Comparison of ENCODE assay signal across 8 mouse cellular contexts in the genomic region with DNA sequence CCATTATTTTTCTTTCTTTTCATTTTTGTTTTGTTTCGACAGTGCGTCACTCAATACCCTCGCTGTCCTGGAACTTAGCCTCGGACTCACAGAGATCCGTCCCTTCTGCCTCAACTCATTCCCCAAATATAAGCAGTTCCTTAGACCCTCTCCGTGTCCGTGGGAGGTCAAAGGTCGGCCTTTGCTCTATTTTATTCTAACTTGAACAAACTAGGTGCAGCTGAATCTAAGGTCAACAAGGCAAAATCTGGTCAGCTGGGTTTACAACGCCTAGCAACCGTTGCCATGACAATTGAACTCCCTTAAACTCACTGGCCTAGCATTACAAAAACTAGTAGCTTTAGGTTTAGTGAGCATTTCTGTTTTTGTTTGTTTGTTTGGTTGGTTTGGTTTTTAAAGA. TPM values are rescaled to one million over a fixed set of nuclear protein-coding genes. Genes with fewer than 3 reads are reported as not detected.
DNase-seq lines count a peak whose midpoint lies in the region; ATAC-seq lines count a peak whose summit lies in the region.

No protein-coding gene starts in this region.

- peaks cover 16% of the 10 kb centered on the region for H3K4me1 ChIP-seq in lung, embryonic 15.5 days
- peaks cover 19% of the 10 kb centered on the region for H3K4me1 ChIP-seq in embryonic facial prominence, embryonic 13.5 days
- peaks cover 10% of the 10 kb centered on the region; the same call in 1 of the 2 replicates for H3K4me1 ChIP-seq in intestine, embryonic 14.5 days (replicated peaks; ENCODE audit: control insufficient read depth, insufficient read depth, low read length)
- peaks cover 7% of the 10 kb centered on the region for H3K4me1 ChIP-seq in midbrain, embryonic 11.5 days (ENCODE audit: control insufficient read depth, insufficient read depth, low read length)

- no peak for DNase-seq in lung, postnatal 14 days
- no peak for DNase-seq in intestine, embryonic 14.5 days (ENCODE audit: low spot score)
- no peak for DNase-seq in midbrain, embryonic 11.5 days (ENCODE audit: low spot score, missing footprints)
- DNase-seq in spleen, adult 18-20 months: no peak
- DNase-seq in cerebellum, adult 11-12 months: no peak
- DNase-seq in cerebellum, adult 8-10 months: no peak

- peak overlapping the region; percentile 81 for H3K4me3 ChIP-seq in lung, embryonic 15.5 days
- H3K4me3 ChIP-seq in embryonic facial prominence, embryonic 13.5 days: peak overlapping the region; percentile 70
- peak overlapping the region; percentile 87 for H3K4me3 ChIP-seq in intestine, embryonic 14.5 days (ENCODE audit: low read depth, low read length)
- peak overlapping the region; percentile 78; the same call in 1 of the 2 replicates for H3K4me3 ChIP-seq in midbrain, embryonic 11.5 days (ENCODE audit: low read depth, low read length)

- 0 out of 2 replicates have a peak overlapping the region, but pooled peaks have one; percentile 76 for H3K9ac ChIP-seq in lung, embryonic 15.5 days
- peak overlapping the region; percentile 41 for H3K9ac ChIP-seq in embryonic facial prominence, embryonic 13.5 days
- peak overlapping the region; percentile 93 for H3K9ac ChIP-seq in intestine, embryonic 14.5 days (ENCODE audit: low read length)
- peak overlapping the region; percentile 85; the same call in 1 of the 2 replicates for H3K9ac ChIP-seq in midbrain, embryonic 11.5 days (ENCODE audit: low read length)

- H3K9me3 ChIP-seq in lung, embryonic 15.5 days: no peaks in the 10 kb centered on the region
- H3K9me3 ChIP-seq in embryonic facial prominence, embryonic 13.5 days: no peaks in the 10 kb centered on the region
- no peaks in the 10 kb centered on the region for H3K9me3 ChIP-seq in intestine, embryonic 14.5 days (ENCODE audit: control insufficient read depth, low read length)
- no peaks in the 10 kb centered on the region for H3K9me3 ChIP-seq in midbrain, embryonic 11.5 days (ENCODE audit: control insufficient read depth, low read length)

- H3K36me3 ChIP-seq in lung, embryonic 15.5 days: no peaks in the 10 kb centered on the region; the same call in 1 of the 2 replicates
- peaks cover 8% of the 10 kb centered on the region for H3K36me3 ChIP-seq in embryonic facial prominence, embryonic 13.5 days
- peaks cover 8% of the 10 kb centered on the region for H3K36me3 ChIP-seq in intestine, embryonic 14.5 days (ENCODE audit: control insufficient read depth, insufficient read depth, low read length)
- H3K36me3 ChIP-seq in midbrain, embryonic 11.5 days (ENCODE audit: control insufficient read depth, insufficient read depth, low read length): no peaks in the 10 kb centered on the region

- H3K4me2 ChIP-seq in lung, embryonic 15.5 days: peak overlapping the region; percentile 68
- peak overlapping the region; percentile 78 for H3K4me2 ChIP-seq in embryonic facial prominence, embryonic 13.5 days
- peak overlapping the region; percentile 79 for H3K4me2 ChIP-seq in intestine, embryonic 14.5 days (ENCODE audit: low read length)
- peak overlapping the region; percentile 88; the same call in 1 of the 2 replicates for H3K4me2 ChIP-seq in midbrain, embryonic 11.5 days

- no peaks in the 10 kb centered on the region for H3K27me3 ChIP-seq in lung, embryonic 15.5 days
- no peaks in the 10 kb centered on the region for H3K27me3 ChIP-seq in embryonic facial prominence, embryonic 13.5 days
- H3K27me3 ChIP-seq in intestine, embryonic 14.5 days (replicated peaks; ENCODE audit: control insufficient read depth, insufficient read depth, low read length): no peaks in the 10 kb centered on the region
- no peaks in the 10 kb centered on the region; the same call in 1 of the 2 replicates for H3K27me3 ChIP-seq in midbrain, embryonic 11.5 days (ENCODE audit: control insufficient read depth, insufficient read depth, low read length)

- peak overlapping the region; percentile 66; the same call in 1 of the 2 replicates for H3K27ac ChIP-seq in lung, embryonic 15.5 days
- peak overlapping the region; percentile 64; the same call in 1 of the 2 replicates for H3K27ac ChIP-seq in embryonic facial prominence, embryonic 13.5 days
- peak overlapping the region; percentile 70; the same call in 1 of the 2 replicates for H3K27ac ChIP-seq in intestine, embryonic 14.5 days (ENCODE audit: low read depth)
- no peak overlapping the region; the same call in 1 of the 2 replicates for H3K27ac ChIP-seq in midbrain, embryonic 11.5 days (ENCODE audit: low read depth, low read length)

- no peak for ATAC-seq in lung, embryonic 15.5 days (ENCODE audit: borderline replicate concordance, extremely low read depth, low FRiP score, low TSS enrichment)
- no peak for ATAC-seq in embryonic facial prominence, embryonic 13.5 days (ENCODE audit: insufficient number of reproducible peaks, insufficient read depth, low FRiP score, low TSS enrichment, low read depth)
- peak; percentile 36; the same call in 1 of the 2 replicates for ATAC-seq in intestine, embryonic 14.5 days (replicated peaks; ENCODE audit: low FRiP score, low TSS enrichment, low read depth)
- ATAC-seq in midbrain, embryonic 11.5 days (ENCODE audit: low FRiP score): peak; percentile 25; the same call in 1 of the 2 replicates

- WGBS in lung, embryonic 15.5 days: 74% methylated on average over 10 of the region's 10 CpGs
- WGBS in embryonic facial prominence, embryonic 13.5 days: 81% methylated on average over 10 of the region's 10 CpGs
- 78% methylated on average over 10 of the region's 10 CpGs for WGBS in intestine, embryonic 14.5 days
- WGBS in midbrain, embryonic 11.5 days: 74% methylated on average over 10 of the region's 10 CpGs

RNA-seq across cellular contexts. Expression of gene Pes1, which starts 0.6 kb away (rescaled TPM):
- polyA plus RNA-seq in lung, embryonic 15.5 days (2015; fragmentation: Nextera tagmentation; extraction: Ambion mirVana): 76.2 and 78.1 TPM in 2 replicates
- polyA plus RNA-seq in embryonic facial prominence, embryonic 13.5 days (2015; fragmentation: Nextera tagmentation; extraction: Ambion mirVana): 78.6 and 80.9 TPM in 2 replicates
- 75.4 and 79.3 TPM in 2 replicates for polyA plus RNA-seq in intestine, embryonic 14.5 days (2014; fragmentation: Nextera tagmentation; extraction: Ambion mirVana)
- 73.0 and 80.6 TPM in 2 replicates for polyA plus RNA-seq in midbrain, embryonic 11.5 days (2014; fragmentation: Nextera tagmentation; extraction: Ambion mirVana)

RNA-seq across cellular contexts. Expression of gene 4930556J24Rik, which starts 13.4 kb away (rescaled TPM):
- 0.18 and 0.21 TPM in 2 replicates for polyA plus RNA-seq in lung, embryonic 15.5 days (2015; fragmentation: Nextera tagmentation; extraction: Ambion mirVana)
- 0.17 TPM in 1 of 2 replicates, not detected in the other for polyA plus RNA-seq in embryonic facial prominence, embryonic 13.5 days (2015; fragmentation: Nextera tagmentation; extraction: Ambion mirVana)
- 0.15 TPM in 1 of 2 replicates, not detected in the other for polyA plus RNA-seq in intestine, embryonic 14.5 days (2014; fragmentation: Nextera tagmentation; extraction: Ambion mirVana)
- polyA plus RNA-seq in midbrain, embryonic 11.5 days (2014; fragmentation: Nextera tagmentation; extraction: Ambion mirVana): 0.14 TPM in 1 of 2 replicates, not detected in the other

RNA-seq across cellular contexts. Expression of gene Gal3st1, which starts 20.3 kb away (rescaled TPM):
- polyA plus RNA-seq in lung, embryonic 15.5 days (2015; fragmentation: Nextera tagmentation; extraction: Ambion mirVana): 7.9 and 9.0 TPM in 2 replicates
- 2.3 and 2.6 TPM in 2 replicates for polyA plus RNA-seq in embryonic facial prominence, embryonic 13.5 days (2015; fragmentation: Nextera tagmentation; extraction: Ambion mirVana)
- 14.7 and 17.4 TPM in 2 replicates for polyA plus RNA-seq in intestine, embryonic 14.5 days (2014; fragmentation: Nextera tagmentation; extraction: Ambion mirVana)
- not detected in 2 replicates for polyA plus RNA-seq in midbrain, embryonic 11.5 days (2014; fragmentation: Nextera tagmentation; extraction: Ambion mirVana)

RNA-seq across cellular contexts. Expression of gene Tcn2, which starts 31.2 kb away (rescaled TPM):
- polyA plus RNA-seq in lung, embryonic 15.5 days (2015; fragmentation: Nextera tagmentation; extraction: Ambion mirVana): 47.7 and 52.1 TPM in 2 replicates
- polyA plus RNA-seq in embryonic facial prominence, embryonic 13.5 days (2015; fragmentation: Nextera tagmentation; extraction: Ambion mirVana): 38.9 and 42.1 TPM in 2 replicates
- 37.9 and 39.0 TPM in 2 replicates for polyA plus RNA-seq in intestine, embryonic 14.5 days (2014; fragmentation: Nextera tagmentation; extraction: Ambion mirVana)
- polyA plus RNA-seq in midbrain, embryonic 11.5 days (2014; fragmentation: Nextera tagmentation; extraction: Ambion mirVana): 28.4 and 30.9 TPM in 2 replicates

RNA-seq across cellular contexts. Expression of gene Slc35e4, which starts 48.7 kb away (rescaled TPM):
- 3.4 and 3.8 TPM in 2 replicates for polyA plus RNA-seq in lung, embryonic 15.5 days (2015; fragmentation: Nextera tagmentation; extraction: Ambion mirVana)
- 7.7 and 8.6 TPM in 2 replicates for polyA plus RNA-seq in embryonic facial prominence, embryonic 13.5 days (2015; fragmentation: Nextera tagmentation; extraction: Ambion mirVana)
- polyA plus RNA-seq in intestine, embryonic 14.5 days (2014; fragmentation: Nextera tagmentation; extraction: Ambion mirVana): 2.3 and 2.5 TPM in 2 replicates
- 3.2 and 3.5 TPM in 2 replicates for polyA plus RNA-seq in midbrain, embryonic 11.5 days (2014; fragmentation: Nextera tagmentation; extraction: Ambion mirVana)

Comparison
In these comparisons a context has a peak if more than half of its experiments do, and no peak if none do; other contexts are left out.
1. ATAC-seq: peak in intestine, embryonic 14.5 days (single experiment) and midbrain, embryonic 11.5 days (single experiment); none in lung, embryonic 15.5 days (single experiment) and embryonic facial prominence, embryonic 13.5 days (single experiment).
2. H3K9ac ChIP-seq: peak in every context shown above with its lines; median percentile 93 in intestine, embryonic 14.5 days; 85 in midbrain, embryonic 11.5 days; 76 in lung, embryonic 15.5 days; 41 in embryonic facial prominence, embryonic 13.5 days.
3. Peak in every context shown above with its lines, with median percentiles within 50 percentile points of each other: H3K4me2 ChIP-seq and H3K4me3 ChIP-seq.